Mouse (Mus musculus) 3134 (cell line): Measurements from ENCODE around the gene Erbb3.
"Not testable (repeated sequence)": the region's sequence is repeated elsewhere in the genome, so short reads cannot be mapped to it uniquely, and the experiment has no call there.

Experiments
- DNase-seq: peaks from one replicate; pipeline ENCODE4 v3.0.0-alpha.2; 2011; ENCODE audit warnings: low spot score; ENCODE audit not compliant: insufficient read length; ENCODE audit errors: extremely low read depth

Gene Erbb3

GRCm38 (mm10) chr10:128589464-128590192 is at the start of gene Erbb3:
TSS of gene Erbb3 (minus strand) at chr10:128589652.
- DNase-seq = peak; percentile 82

GRCm38 (mm10) chr10:128637011-128637410 is 47.6 kb upstream of the Erbb3 start:
- DNase-seq = no peak

DNA sequence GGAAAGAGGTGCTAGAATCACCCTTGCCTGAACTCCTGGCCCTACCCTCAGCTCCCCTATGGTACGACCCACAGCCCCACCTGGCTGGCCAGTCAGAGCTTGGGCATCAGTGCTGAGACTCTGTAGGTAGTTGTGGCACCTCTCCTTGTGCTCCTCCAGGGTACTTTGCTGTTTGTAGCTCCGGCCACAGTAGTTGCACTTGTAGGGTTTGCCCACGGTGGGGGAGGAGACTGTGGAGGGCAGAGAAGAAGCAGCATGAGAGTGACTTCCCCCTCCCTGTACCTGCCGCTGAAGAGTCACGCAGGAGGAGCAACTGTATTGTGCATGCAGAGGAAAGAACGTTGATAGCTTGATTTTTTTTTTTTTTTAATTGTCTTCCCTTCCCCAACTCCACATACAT is 47.1 kb upstream of the Erbb3 start:
- DNase-seq = no peak

DNA sequence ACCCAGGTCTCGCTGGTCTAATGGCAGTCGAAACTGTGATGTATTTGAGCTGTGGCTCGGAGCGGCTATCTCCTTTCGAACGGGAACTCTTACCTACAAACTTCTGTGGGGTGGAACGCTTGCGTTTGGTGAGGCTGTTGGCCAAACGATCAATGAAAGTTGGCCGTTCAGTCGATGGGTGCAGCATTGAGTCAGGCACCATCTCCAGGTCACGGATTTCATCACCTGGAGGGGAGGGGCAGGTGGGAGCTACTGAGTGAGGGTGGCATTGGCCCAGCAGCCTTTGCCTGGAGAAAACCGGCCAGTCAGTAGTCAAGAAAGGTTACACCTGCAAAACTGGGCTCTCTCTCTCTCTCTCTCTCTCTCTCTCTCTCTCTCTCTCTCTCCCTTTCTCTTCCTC is 46.2 kb upstream of the Erbb3 start:
- DNase-seq = no peak

DNA sequence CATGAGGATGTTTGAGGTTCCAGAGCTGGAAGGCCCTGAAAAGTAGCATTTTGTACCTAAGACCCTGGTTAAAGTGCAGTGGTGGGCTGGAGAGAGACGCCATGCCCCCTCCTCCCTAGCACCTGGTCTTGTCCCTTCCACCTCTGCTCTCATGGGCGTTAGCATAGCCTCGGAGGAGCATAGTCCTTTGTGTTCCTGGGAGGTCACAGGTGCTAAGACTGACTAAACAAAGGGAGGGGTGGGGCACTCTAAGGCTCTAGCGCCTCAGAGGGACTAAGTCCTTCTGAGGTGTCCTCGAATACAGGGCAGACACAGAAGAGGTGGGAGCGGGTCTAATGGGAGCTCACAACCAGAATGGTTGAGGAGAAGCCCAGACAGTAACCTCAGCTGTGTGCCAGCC is 42.1 kb upstream of the Erbb3 start:
- DNase-seq = no peak

- DNase-seq = not testable (repeated sequence)
Measured at GRCm38 (mm10) chr10:128630306-128630705, 40.9 kb upstream of the Erbb3 start.

GRCm38 (mm10) chr10:128629746-128630145 is 40.3 kb upstream of the Erbb3 start:
- no peak for DNase-seq

DNA sequence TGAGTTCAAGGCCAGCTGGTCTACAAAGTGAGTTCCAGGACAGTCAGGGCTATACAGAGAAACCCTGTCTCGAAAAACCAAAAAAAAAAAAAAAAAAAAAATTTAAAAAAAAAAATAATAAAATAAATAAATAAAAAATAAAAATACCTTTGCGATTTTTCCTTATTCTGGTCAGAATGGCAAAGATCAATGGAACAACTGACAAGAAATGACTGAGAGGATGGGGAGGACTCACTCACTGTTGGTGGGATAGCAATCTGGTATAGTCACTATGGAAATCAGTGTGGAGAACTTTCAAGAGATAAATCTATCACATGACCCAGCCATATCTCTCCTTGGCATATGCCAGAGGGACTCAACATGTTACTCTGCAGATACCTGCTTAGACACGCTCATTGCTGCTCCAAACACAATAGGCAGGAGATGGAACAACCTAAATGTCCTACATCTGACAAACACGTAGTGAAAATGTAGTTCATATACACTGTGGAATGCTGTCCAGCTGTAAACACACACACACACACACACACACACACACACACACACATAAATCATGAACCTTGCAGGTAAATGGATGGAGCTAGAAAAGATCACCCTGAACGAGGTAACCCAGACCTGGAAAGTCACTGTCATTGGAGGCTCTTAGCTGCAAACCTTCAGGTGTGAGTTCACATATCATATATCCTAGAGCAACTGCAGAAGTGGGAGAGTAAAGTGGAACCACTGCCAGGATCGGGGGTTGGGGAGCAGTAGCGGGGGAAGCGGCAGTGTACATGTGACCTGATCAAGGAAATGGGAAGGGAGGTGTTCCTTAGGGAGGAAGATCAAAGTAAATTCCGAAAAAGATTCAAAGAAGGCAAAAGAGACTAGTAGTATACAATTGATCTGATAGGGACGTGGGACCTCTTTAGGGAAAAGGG is 38.2 kb upstream of the Erbb3 start:
- no peak for DNase-seq

- DNase-seq = peak; percentile 83
Measured at GRCm38 (mm10) chr10:128626311-128627310, 37.2 kb upstream of the Erbb3 start, which contains the start of gene Rps26. TSS of gene Rps26 (minus strand) at chr10:128626747.

- DNase-seq = no peak
Measured at GRCm38 (mm10) chr10:128625287-128625894, 35.9 kb upstream of the Erbb3 start.

GRCm38 (mm10) chr10:128623106-128623613 is 33.7 kb upstream of the Erbb3 start:
- not testable (repeated sequence) for DNase-seq

DNA sequence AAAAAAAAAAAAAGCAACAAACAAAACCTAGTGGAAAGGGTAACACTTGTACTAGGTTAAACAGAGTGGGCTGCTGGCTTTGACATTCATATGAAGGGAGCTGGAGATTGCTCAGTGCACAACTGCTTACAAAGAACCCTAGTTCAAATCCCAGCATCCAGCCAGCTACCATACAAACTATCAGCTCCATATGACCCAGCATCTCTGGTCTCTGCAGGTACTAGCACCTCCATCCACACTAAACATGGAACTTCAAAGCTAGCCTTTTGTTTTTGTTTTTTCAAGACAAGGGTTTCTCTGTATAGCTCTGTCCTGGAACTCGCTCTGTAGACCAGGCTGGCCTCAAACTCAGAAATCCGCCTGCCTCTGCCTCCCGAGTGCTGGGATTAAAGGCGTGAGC is 33.2 kb upstream of the Erbb3 start:
- no peak for DNase-seq

DNA sequence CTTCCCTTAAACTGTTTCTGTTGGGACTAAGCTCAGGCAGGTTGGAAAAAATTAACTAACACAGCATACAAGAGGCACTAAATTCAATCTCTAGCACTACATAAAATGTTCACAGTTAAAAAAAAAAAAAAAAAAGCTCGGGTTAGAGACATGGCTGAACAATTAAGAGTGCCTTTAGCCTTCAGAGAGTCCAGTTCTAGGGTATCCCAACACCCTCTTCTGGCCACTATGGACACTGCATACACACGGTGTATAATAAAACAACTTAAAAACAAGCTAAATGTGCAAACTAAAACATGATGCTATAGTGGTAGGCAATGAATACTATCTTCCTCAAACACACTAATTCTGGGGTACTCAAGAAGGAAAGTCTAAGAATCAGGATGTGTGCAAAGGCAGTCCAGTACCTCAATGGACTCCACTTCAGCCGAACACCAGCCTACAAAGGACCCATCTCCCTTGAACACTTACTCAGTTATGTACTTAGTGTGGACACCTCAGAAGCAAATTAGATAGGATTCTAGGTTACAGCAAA is 32.6 kb upstream of the Erbb3 start:
- no peak for DNase-seq

GRCm38 (mm10) chr10:128620241-128620640 is 30.8 kb upstream of the Erbb3 start:
- DNase-seq = no peak

DNA sequence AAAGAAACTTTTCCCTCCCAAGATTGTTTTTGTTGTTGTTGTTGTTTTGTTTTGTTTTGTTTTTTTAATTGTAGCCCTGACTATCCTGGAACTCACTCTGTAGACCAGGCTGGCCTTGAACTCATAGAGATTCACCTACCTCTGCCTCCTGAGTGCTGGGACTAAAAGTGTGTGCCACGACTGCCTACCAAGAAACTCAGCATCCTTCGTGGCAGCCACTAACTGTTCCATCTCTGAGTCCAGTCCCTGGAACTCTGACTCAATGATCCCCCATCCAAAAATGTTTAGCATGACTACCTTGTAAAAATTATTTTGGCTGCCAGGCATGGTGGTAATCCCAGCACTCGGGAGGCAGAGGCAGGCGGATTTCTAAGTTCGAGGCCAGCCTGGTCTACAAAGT is 29.7 kb upstream of the Erbb3 start:
- not testable (repeated sequence) for DNase-seq

GRCm38 (mm10) chr10:128618570-128618969 is 29.1 kb upstream of the Erbb3 start:
- no peak for DNase-seq

DNA sequence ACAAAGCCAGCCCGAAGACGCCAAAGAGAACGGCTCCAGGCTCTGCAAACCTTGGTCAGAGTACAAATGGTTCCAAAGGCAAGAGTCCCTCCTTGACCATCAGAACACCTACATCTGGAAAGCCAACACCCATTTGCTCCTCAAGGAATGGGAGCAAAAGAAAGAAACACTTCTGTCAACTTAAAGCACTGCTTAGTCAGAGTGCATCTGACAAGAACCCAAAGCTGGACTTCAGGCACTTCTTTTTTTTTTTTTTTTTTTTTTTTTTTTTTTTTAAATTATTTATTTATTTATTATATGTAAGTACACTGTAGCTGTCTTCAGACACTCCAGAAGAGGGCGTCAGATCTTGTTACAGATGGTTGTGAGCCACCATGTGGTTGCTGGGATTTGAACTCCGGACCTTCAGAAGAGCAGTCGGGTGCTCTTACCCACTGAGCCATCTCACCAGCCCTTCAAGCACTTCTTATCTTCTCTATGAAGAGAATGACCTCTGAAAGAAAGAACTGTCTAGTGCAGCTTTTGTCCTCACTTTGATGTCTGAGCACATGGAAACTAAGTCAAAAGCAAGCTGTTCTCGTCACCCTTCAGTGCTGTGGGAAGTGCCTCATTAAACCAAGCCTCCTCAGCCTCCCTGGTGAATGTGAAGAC is 26.5 kb upstream of the Erbb3 start:
- not testable (repeated sequence) for DNase-seq

- DNase-seq = no peak
Measured at GRCm38 (mm10) chr10:128614934-128615333, 25.5 kb upstream of the Erbb3 start.

DNA sequence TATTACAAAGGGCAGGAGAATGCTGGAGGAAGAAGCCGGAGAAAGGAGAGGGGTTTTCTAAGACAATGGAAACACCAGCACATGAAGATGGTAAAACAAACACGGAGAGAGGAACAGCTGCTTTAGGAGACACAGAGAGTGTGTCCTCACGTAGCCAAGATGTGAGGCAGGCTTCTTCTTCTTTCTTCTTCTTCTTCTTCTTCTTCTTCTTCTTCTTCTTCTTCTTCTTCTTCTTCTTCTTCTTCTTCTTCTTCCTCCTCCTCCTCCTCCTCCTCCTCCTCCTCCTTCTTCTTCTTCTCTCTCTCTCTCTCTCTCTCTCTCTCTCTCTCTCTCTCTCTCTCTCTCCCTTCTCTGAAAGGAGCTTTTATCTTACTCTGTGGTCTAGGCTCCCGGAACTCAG is 24.4 kb upstream of the Erbb3 start:
- not testable (repeated sequence) for DNase-seq
